Mouse (Mus musculus): ENCODE data around the gene Stx3.
A peak's percentile ranks its signal among the peaks of the same experiment; 100 is the strongest.

The Stx3 gene

DNA sequence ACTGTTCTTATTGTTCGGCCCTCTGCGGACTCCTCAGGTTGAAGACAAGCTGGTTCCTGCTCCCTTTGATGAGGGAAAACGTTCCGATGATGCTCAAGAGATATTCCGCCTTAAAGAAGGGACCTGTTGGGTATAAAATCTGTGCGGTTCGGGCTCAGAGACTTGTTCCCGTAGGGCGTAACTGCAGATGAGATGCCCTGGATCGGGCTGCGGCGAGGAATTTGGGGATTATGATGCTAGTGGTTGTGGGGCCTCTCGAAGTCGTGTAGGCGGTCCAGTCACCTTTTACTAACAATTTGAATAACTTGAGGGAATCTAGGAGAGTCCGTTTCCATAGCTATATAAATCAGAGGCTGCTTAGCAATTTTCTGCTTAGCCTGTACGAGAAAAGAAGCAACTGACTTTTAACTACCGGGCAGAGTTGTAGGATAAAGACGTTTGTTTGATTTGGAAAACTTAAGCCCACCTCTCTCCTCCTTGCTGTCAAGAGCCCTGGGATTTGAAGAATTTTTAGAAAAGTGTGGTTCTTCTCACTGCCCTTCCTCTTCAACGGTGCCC is at the start of gene Stx3:
Stx3 (minus strand) TSS at position 261 of the 558 bp plus-strand sequence.
- DNase-seq (ENCODE audit: low read depth, low spot score), result no peak

- DNase-seq (ENCODE audit: low read depth, low spot score), result no peak
Observed at GRCm38 (mm10) chr19:11867837-11868236, 48.6 kb upstream of the Stx3 start.

DNA sequence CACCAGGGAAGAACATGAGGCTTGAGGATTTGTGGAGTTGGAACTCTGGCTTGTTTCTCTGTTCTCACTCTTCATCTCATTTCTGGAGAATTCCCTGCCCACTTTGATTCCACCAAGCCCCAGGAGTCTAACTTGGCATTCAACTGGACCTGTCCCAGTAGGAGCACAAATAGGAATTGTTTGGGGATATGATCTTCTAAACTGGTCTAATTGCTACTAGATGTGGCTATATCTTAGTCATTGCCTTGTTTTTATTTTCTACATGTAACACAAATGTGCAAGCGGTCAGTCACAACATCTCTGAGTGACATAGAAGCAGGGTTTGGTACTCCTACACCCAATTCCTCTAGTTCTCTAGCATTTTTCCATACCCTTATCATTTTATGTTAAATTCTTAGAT is 41.8 kb upstream of the Stx3 start, which contains the start of gene Olfr1418:
Olfr1418 (minus strand) TSS at position 101 of the 400 bp plus-strand sequence.
- no peak for DNase-seq (ENCODE audit: low read depth, low spot score)

DNA sequence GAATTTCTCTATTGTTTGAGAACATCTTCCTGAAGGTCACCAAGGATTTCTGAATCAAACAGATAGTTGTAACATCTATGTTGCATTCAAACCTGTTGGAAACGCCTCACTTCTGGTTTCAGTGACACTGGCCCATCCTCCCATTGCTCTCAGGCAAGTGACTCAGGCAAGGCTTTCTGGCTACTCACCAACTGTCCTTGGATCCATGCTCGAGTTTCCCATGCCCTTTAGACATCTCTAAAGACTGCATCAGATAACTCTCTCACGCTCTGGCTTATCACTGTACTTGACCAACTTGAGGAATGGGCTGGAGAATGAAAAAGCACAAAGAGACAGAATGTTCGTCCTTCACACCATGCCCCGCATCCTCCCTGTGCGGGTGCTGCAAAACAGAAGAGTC is 37.3 kb upstream of the Stx3 start:
- no peak for DNase-seq (ENCODE audit: low read depth, low spot score)

DNA sequence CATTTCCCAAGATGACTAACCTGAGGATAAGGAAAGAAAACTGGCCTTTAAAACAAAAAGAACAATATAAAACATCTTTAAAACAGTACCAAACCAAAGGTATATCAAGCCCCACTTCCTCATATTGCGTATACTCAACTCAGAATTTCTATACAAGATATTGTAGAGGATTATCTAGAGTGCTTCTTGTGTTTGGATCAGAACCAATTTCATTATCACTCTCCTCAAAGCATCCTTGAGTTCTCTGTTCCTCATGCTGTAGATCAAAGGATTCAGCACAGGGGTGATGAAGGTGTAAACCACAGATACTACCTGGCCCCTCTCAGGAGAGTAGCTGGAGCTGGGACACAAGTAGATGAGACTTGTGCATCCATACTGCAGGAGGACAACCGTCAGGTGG is 35.6 kb upstream of the Stx3 start:
- DNase-seq (ENCODE audit: low read depth, low spot score), result no peak

DNA sequence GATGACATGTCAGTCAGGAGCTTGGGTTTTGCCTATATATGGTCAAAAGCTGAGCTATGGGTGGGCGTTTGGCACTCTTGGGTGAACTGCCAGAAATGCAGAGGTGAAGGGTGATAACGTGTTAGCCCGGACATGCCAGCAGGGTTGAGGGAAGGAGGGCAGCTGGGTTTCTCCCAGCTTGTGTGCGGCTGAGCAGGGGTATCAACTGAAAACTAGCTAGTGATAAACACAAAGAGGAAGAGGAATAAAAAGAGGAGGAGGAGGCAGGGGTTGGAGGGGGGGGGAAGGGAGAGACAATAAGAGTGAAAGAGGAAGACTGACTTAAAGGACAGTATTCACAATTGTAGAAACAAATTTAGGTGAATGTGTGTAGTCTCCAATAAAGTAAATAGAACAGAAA is 33.4 kb upstream of the Stx3 start:
- DNase-seq (ENCODE audit: low read depth, low spot score), result no peak

DNA sequence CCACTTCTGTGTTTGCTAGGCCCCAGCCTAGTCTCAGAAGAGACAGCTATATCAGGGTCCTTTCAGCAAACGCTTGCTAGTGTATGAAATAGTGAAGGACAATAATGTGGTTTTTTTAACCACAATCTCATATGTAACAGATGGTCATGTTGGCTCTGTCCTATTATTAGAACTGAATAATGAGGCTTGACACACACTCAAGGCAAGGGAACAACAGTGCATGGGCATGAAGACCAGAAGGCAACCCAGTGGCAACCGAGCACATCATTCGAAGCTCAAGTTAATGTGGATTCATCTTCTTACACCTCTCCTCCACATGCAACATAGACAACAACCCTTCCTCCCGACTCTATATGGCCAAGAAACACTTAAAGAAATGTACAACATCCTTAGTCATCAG is 27.1 kb upstream of the Stx3 start:
- DNase-seq (ENCODE audit: low read depth, low spot score), result no peak

- no peak for DNase-seq (ENCODE audit: low read depth, low spot score)
Observed at GRCm38 (mm10) chr19:11839119-11839518, 19.9 kb upstream of the Stx3 start, which contains the start of gene Olfr1417. TSS of gene Olfr1417 (minus strand) at chr19:11839219.

GRCm38 (mm10) chr19:11823346-11824065 is 4.3 kb upstream of the Stx3 start:
- DNase-seq (ENCODE audit: low read depth, low spot score), result no peak

DNA sequence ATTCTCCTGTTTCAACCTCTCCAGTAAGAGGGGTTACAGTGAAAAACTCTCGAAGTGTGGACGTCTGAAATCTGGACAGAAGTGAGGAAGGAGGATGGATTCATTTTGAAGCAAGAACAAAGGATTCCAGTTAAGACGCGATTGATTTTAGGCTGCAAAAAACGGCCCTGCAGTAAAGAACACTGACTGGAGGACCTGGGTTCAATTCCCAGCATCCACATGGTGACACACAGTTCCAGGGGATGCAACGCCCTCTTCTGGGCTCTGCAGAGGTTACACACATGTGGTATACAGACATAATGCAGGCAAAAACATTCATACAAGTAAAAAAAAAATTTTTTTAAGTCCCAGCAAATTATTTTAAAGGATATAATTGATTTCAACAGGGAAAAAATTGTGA is 1.0 kb upstream of the Stx3 start:
- no peak for DNase-seq (ENCODE audit: low read depth, low spot score)

DNA sequence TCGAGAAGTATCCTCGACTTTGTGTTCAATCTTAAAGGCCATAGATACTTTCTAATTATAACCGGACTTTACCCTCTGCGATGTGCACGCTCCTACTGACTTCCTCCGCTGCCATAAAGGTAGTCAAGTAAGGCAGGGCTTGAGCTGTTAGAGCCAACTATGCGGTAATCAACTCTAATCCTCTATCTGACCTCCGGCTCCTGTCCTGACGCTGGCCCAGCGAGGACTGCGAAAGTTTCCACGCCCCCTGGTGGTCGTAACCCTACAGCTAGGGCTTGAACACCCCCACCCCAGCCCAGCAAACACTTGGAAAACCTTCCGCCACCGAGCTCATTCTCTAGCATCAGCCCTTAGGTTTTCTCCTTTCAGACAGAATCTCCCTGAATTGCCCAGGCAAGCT is 597 bp upstream of the Stx3 start:
- DNase-seq (ENCODE audit: low read depth, low spot score), result peak; percentile 91

DNA sequence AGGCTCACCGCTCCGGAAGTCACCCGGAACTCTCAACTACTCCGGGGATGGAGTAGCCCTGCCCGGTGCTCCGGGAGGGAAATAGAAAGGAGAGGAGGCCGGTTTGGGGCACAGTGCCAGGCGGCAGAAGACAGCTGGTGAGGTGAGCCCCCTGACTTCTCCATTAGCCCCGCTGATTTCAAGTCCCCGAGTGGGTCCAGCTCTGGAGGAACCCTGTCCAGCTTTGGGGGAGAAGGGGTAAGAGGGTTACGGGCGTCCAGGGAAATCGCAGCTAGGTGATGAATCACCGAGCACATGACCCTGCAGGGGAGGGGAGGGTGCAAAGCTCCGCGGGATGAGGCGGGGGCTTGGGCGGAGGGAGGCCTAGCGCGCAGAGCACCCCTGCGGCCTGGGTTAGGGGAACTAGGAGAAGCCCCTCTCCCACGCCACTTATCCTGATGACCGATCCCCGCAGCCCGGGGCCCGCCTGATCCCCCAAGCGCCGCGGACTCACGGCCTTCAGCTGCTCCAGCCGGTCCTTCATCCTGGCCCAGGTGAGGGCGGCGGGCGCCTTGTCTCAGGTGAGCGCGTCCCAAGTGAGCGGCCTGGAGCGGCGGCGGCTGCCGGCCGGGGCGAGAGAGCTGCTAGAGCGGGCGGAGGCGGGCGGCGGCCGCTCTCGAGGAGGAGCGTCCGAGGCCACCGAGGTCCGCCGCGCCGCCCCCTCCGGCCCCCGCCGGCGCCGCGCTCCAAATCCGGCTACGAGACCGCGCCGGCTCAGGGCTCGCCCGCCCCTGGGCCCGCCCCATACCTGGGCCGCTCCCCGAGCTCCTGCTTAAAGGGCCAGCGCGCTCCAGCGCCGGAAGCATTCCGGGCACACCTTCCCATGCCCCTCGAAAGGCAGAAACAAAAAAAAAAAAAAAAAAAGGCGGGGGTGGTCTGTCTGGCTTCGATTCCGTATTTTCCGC is 732 bp downstream of the Stx3 start:
- no peak for DNase-seq (ENCODE audit: low read depth, low spot score)

DNA sequence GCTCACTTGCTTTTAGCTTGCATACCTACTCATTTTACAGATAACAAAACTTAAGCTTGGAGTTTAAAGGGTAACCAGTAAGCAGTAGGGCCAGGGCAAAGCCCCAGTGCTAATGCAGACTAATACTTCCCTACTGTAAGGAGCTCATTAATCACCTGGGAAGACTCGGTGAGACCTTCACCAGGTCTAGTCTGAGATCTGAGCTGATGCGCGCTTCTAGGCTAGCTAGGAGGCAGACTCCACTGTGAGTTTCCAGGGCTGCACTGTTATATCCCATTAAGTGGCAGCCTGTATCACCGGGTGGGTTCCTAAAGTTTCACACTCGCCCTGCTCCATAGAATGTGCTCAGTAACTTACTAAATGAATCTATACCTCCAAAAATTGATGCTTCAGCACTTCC is 1.6 kb downstream of the Stx3 start:
- no peak for DNase-seq (ENCODE audit: low read depth, low spot score)

DNA sequence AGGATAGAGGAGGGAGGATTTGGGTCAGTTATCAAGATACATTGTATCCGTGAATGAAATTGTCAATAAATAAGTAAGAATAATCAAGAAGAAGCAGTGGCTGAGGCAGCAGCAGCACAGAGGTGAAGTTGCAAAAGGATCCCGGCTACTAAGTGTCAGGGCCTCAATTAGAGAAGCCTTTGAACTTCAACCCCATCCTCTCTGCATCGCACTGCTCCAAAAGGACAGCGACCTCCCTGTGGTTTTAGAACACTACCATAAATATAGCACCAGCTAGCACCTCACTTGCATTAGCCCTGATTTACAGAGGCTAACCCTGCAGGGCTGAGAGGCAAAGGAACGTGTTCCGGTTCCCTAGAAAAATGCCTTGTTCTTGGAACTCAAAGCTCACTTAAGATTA is 2.5 kb downstream of the Stx3 start:
- DNase-seq (ENCODE audit: low read depth, low spot score), result no peak

GRCm38 (mm10) chr19:11814742-11815333 is 4.4 kb downstream of the Stx3 start:
- DNase-seq (ENCODE audit: low read depth, low spot score), result no peak

DNA sequence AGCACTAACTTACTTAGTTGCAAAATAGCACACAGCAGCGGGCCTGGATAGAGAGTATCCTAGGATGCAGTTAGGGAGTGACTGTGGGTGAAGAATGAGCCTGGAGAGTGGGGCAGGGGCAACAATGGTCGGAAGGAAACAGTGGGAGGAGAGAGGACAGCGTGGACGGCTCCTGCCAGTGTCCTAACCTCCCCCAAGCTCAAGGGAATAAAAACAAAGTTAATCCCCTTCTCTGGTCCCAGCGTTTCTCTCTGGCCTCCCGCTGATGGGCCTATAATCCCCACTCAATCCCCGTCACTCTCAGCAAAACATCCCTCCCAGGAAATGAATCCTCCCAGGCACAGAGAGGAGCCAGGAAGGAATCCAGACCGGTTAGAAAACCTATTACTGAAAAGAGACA is 5.6 kb downstream of the Stx3 start:
- DNase-seq (ENCODE audit: low read depth, low spot score), result no peak

DNA sequence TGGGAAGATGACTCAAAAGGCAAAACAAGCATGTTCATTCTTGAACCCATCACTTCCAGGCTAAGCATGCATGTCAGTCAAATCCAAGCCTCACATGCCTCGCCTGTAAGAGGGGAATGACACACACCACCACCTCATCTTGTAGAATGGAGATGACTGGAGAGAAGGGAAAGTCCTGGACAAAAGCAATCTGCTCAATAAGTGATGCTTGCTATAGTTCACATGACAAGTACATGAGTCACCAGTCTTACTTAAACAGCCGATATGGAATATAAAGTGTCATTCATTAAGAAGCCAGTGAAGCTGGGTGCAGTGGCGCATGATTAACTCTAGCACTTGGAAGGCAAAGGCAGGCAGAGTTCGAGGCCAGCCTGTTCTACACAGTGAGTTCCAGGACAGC is 6.1 kb downstream of the Stx3 start:
- no peak for DNase-seq (ENCODE audit: low read depth, low spot score)

DNA sequence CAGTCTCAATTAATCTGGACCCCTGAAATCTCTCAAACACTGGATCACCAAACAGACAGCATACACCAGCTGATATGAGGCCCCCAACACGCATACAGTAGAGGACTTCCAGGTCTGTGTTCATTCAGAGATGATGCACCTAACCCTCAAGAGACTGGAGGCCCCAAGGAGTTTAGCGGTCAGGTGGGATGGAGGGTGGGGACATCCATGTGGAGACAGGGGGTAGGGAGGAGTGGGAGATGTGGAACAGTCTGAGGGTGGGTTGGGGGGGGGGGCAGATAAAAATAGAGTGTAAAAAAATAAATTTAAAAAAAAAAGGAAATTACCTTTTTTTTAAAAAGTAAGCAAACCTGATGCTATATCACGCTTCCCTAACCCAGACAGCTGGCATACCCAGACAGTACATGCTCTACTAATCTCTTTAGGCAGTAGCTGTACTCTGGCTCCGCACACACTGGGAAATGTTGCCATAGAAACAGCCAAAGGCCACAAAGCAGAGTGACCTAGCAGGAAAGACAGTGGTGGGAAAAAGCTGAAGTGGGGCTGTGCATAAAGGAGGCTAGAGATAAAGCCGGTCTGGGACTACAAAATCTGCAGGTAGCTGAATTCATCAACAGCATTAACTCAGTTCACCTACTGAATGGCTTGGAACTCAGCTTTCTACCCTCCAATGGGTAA is 7.4 kb downstream of the Stx3 start:
- DNase-seq (ENCODE audit: low read depth, low spot score), result no peak

GRCm38 (mm10) chr19:11810856-11811255 is 8.3 kb downstream of the Stx3 start:
- DNase-seq (ENCODE audit: low read depth, low spot score), result no peak

DNA sequence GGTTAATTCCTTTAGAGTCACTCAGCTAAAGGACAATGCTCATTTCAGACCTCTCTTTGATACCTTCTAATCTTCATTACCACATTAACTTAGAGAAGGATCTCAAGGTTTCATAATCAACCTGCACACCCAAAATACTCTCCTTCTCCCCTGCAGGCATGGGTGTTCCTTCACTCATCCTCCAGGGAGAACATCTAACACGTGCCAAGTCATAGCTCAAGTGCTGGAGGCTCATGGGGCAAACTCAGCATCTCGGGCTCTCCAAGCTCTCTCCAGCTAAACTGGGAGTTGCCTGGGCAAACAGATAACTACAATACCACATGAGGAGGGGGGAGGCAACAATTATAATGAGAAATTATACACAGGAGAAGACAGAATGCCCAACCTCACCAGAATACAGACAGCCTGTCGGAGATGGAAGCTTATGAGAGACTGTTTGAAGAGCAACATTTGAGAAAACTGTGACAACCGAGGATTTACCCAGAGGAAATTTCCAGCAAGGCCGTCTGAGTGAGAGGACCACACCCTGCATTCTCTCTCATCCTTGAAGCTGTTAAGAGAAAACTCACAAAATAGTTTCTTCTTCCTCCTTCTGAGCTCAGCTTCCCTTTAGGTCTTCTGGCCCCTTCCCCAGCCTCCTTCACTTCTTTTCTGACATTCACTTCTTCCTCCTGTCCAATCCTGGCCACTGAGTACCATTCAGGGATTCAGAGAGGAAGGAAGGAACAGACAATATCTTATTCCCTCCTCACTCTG is 9.0 kb downstream of the Stx3 start:
- DNase-seq (ENCODE audit: low read depth, low spot score), result no peak

DNA sequence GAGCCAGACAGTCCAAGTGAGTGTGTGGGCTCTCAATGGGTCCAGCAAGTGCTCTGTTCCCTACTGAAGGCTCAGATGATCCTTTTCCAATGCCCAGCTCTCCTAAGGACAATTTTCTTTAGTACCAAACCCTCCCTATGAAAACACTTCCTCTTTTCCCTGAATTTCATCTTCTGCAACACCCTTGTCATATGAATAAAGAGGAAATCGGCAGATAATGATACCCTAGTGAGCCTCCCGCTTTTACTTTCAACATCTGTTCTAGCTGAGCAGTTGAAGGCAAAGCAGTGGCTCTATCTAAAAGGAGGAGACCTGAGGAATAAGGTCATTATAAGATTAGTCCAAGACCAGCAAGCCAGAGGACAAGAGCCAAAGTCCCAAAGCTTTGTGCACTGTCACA is 10.8 kb downstream of the Stx3 start:
- no peak for DNase-seq (ENCODE audit: low read depth, low spot score)

All from mesoderm, embryonic 11.5 days (tissue).